Mouse (Mus musculus) testis, postnatal 14 days (tissue): ENCODE data around the gene Rabgef1.
"Not testable (repeated sequence)": the region's sequence is repeated elsewhere in the genome, so short reads cannot be mapped to it uniquely, and the experiment has no call there.

Source experiments
- DNase-seq: peaks from one replicate; pipeline ENCODE4 v3.0.0; 2021; ENCODE audit warnings: low spot score

The Rabgef1 gene

GRCm38 (mm10) chr5:130216781-130217180 lies 45.2 kb downstream of the Rabgef1 start, which contains the start of gene Tmem248:
TSS of gene Tmem248 (plus strand) at chr5:130217081.
- no peak for DNase-seq

- DNase-seq = no peak
Measured at GRCm38 (mm10) chr5:130217406-130217805, 45.8 kb downstream of the Rabgef1 start.

- no peak for DNase-seq
Measured at GRCm38 (mm10) chr5:130218336-130218735, 46.7 kb downstream of the Rabgef1 start.

GRCm38 (mm10) chr5:130221316-130221715 lies 49.7 kb downstream of the Rabgef1 start:
- DNase-seq = no peak

- DNase-seq = no peak
Measured at GRCm38 (mm10) chr5:130221760-130222145, 50.2 kb downstream of the Rabgef1 start.

- DNase-seq = peak; percentile 91
Measured at GRCm38 (mm10) chr5:130222146-130223004, 50.8 kb downstream of the Rabgef1 start.

GRCm38 (mm10) chr5:130226790-130227189 lies 55.2 kb downstream of the Rabgef1 start:
- no peak for DNase-seq

- no peak for DNase-seq
Measured at GRCm38 (mm10) chr5:130228120-130228519, 56.5 kb downstream of the Rabgef1 start.

- no peak for DNase-seq
Measured at GRCm38 (mm10) chr5:130236302-130236701, 64.7 kb downstream of the Rabgef1 start.

GRCm38 (mm10) chr5:130239236-130239635 lies 67.6 kb downstream of the Rabgef1 start:
- no peak for DNase-seq

GRCm38 (mm10) chr5:130239856-130240255 lies 68.3 kb downstream of the Rabgef1 start:
- DNase-seq = no peak

- no peak for DNase-seq
Measured at GRCm38 (mm10) chr5:130241426-130241825, 69.8 kb downstream of the Rabgef1 start.

- no peak for DNase-seq
Measured at GRCm38 (mm10) chr5:130247823-130248222, 76.2 kb downstream of the Rabgef1 start.

GRCm38 (mm10) chr5:130254164-130255016 lies 82.8 kb downstream of the Rabgef1 start:
- peak; percentile 22 for DNase-seq

- peak; percentile 98 for DNase-seq
Measured at GRCm38 (mm10) chr5:130255017-130255720, 83.6 kb downstream of the Rabgef1 start, which contains the start of the genes Sbds and Tyw1. TSS of gene Sbds (minus strand) at chr5:130255530. TSS of gene Tyw1 (plus strand) at chr5:130255619.

- not testable (repeated sequence) for DNase-seq
Measured at GRCm38 (mm10) chr5:130255799-130256525, 84.4 kb downstream of the Rabgef1 start.

GRCm38 (mm10) chr5:130256678-130257271 lies 85.2 kb downstream of the Rabgef1 start:
- DNase-seq = peak; percentile 95

- no peak for DNase-seq
Measured at GRCm38 (mm10) chr5:130257303-130257702, 85.7 kb downstream of the Rabgef1 start.

GRCm38 (mm10) chr5:130263454-130263853 lies 91.9 kb downstream of the Rabgef1 start:
- DNase-seq = no peak
